Mouse (Mus musculus): Measurements from ENCODE around the gene Ubtd2. TPM values are rescaled to one million over a fixed set of nuclear protein-coding genes. Genes with fewer than 3 reads are reported as not detected.
A peak's percentile ranks its signal among the peaks of the same experiment; 100 is the strongest.

Gene Ubtd2
- polyA plus RNA-seq, 1 experiment from 2014 or later = 28.8 TPM

GRCm38 (mm10) chr11:32445135-32445534 is 10.0 kb upstream of the Ubtd2 start:
- H3K27me3 ChIP-seq (ENCODE audit: insufficient read depth, low read length) = no peaks in the 10 kb centered on the region
- H3K36me3 ChIP-seq (ENCODE audit: insufficient read depth, low read length) = no peaks in the 10 kb centered on the region
- no peak overlapping the region for H3K4me2 ChIP-seq (ENCODE audit: low read length)
- no peak overlapping the region for H3K4me3 ChIP-seq (replicated peaks; ENCODE audit: low read depth, low read length)
- DNase-seq (ENCODE audit: low spot score) (no peak), ATAC-seq (replicated peaks; ENCODE audit: low FRiP score, low read depth) (no peak)
- no peaks in the 10 kb centered on the region for H3K4me1 ChIP-seq (replicated peaks; ENCODE audit: insufficient read depth, low read length)
- TF ChIP-seq CTCF (IDR thresholded peaks at IDR 0.05; ENCODE audit: low read depth) = no peak
- 0 out of 2 replicates have a peak, but pooled peaks cover 2% of the 10 kb centered on the region for H3K9me3 ChIP-seq (replicated peaks; ENCODE audit: low read length)
- WGBS = 79% methylated on average over 1 of the region's 1 CpGs
- H3K9ac ChIP-seq (ENCODE audit: low read depth, low read length) = no peak overlapping the region
- H3K27ac ChIP-seq = no peak overlapping the region

GRCm38 (mm10) chr11:32445637-32446226 is 9.4 kb upstream of the Ubtd2 start:
- H3K9ac ChIP-seq (ENCODE audit: low read depth, low read length) = no peak overlapping the region

GRCm38 (mm10) chr11:32450216-32450615 is 5.0 kb upstream of the Ubtd2 start:
- ATAC-seq (replicated peaks; ENCODE audit: low FRiP score, low read depth) (no peak), DNase-seq (ENCODE audit: low spot score) (peak; percentile 88)
- Histone ChIP-seq H3K4me3 (replicated peaks; ENCODE audit: low read depth, low read length) (no peak overlapping the region), H3K9me3 (replicated peaks; ENCODE audit: low read length) (no peaks in the 10 kb centered on the region), H3K4me2 (ENCODE audit: low read length) (no peak overlapping the region), H3K27ac (no peak overlapping the region), H3K27me3 (ENCODE audit: insufficient read depth, low read length) (no peaks in the 10 kb centered on the region), H3K36me3 (ENCODE audit: insufficient read depth, low read length) (no peaks in the 10 kb centered on the region), H3K9ac (ENCODE audit: low read depth, low read length) (no peak overlapping the region), H3K4me1 (replicated peaks; ENCODE audit: insufficient read depth, low read length) (no peaks in the 10 kb centered on the region)
- 6% methylated on average over 1 of the region's 1 CpGs for WGBS
- peak; percentile 84 for TF ChIP-seq CTCF (IDR thresholded peaks at IDR 0.05; ENCODE audit: low read depth)

More at GRCm38 (mm10) chr11:32445637-32446226, 9.4 kb upstream of the Ubtd2 start:
- DNase-seq (ENCODE audit: low spot score) (no peak), ATAC-seq (replicated peaks; ENCODE audit: low FRiP score, low read depth) (no peak)
- 72% methylated on average over 6 of the region's 6 CpGs for whole genome bisulfite sequencing
- H3K27ac ChIP-seq = no peak overlapping the region
- H3K4me2 ChIP-seq (ENCODE audit: low read length) = no peak overlapping the region
- H3K4me3 ChIP-seq (replicated peaks; ENCODE audit: low read depth, low read length) = no peak overlapping the region
- H3K36me3 ChIP-seq (ENCODE audit: insufficient read depth, low read length) = no peaks in the 10 kb centered on the region
- H3K9me3 ChIP-seq (replicated peaks; ENCODE audit: low read length) = no peaks in the 10 kb centered on the region
- H3K27me3 ChIP-seq (ENCODE audit: insufficient read depth, low read length) = no peaks in the 10 kb centered on the region
- TF ChIP-seq CTCF (IDR thresholded peaks at IDR 0.05; ENCODE audit: low read depth) = no peak
- no peaks in the 10 kb centered on the region for H3K4me1 ChIP-seq (replicated peaks; ENCODE audit: insufficient read depth, low read length)

GRCm38 (mm10) chr11:32451306-32451705 is 3.9 kb upstream of the Ubtd2 start:
- Histone ChIP-seq H3K27me3 (ENCODE audit: insufficient read depth, low read length) (no peaks in the 10 kb centered on the region), H3K36me3 (ENCODE audit: insufficient read depth, low read length) (no peaks in the 10 kb centered on the region), H3K4me3 (replicated peaks; ENCODE audit: low read depth, low read length) (no peak overlapping the region), H3K4me2 (ENCODE audit: low read length) (no peak overlapping the region), H3K4me1 (replicated peaks; ENCODE audit: insufficient read depth, low read length) (no peaks in the 10 kb centered on the region), H3K9me3 (replicated peaks; ENCODE audit: low read length) (no peaks in the 10 kb centered on the region), H3K27ac (no peak overlapping the region), H3K9ac (ENCODE audit: low read depth, low read length) (no peak overlapping the region)
- no peak for DNase-seq (ENCODE audit: low spot score)
- TF ChIP-seq CTCF (IDR thresholded peaks at IDR 0.05; ENCODE audit: low read depth) = no peak
- ATAC-seq (replicated peaks; ENCODE audit: low FRiP score, low read depth) = no peak
- WGBS = 93% methylated on average over 6 of the region's 6 CpGs

- Histone ChIP-seq H3K27ac (no peak overlapping the region), H3K9ac (ENCODE audit: low read depth, low read length) (no peak overlapping the region), H3K27me3 (ENCODE audit: insufficient read depth, low read length) (no peaks in the 10 kb centered on the region), H3K9me3 (replicated peaks; ENCODE audit: low read length) (no peaks in the 10 kb centered on the region), H3K36me3 (ENCODE audit: insufficient read depth, low read length) (no peaks in the 10 kb centered on the region), H3K4me3 (replicated peaks; ENCODE audit: low read depth, low read length) (no peak overlapping the region), H3K4me2 (ENCODE audit: low read length) (no peak overlapping the region), H3K4me1 (replicated peaks; ENCODE audit: insufficient read depth, low read length) (0 out of 2 replicates have a peak, but pooled peaks cover 3% of the 10 kb centered on the region)
- TF ChIP-seq CTCF (IDR thresholded peaks at IDR 0.05; ENCODE audit: low read depth) = no peak
- ATAC-seq (replicated peaks; ENCODE audit: low FRiP score, low read depth) (no peak), DNase-seq (ENCODE audit: low spot score) (no peak)
- 89% methylated on average over 4 of the region's 4 CpGs for WGBS
Measured at GRCm38 (mm10) chr11:32452745-32453144, 2.4 kb upstream of the Ubtd2 start.

- no peak for TF ChIP-seq CTCF (IDR thresholded peaks at IDR 0.05; ENCODE audit: low read depth)
- no peak overlapping the region for H3K9ac ChIP-seq (ENCODE audit: low read depth, low read length)
- no peaks in the 10 kb centered on the region for H3K36me3 ChIP-seq (ENCODE audit: insufficient read depth, low read length)
- H3K9me3 ChIP-seq (replicated peaks; ENCODE audit: low read length) = no peaks in the 10 kb centered on the region
- DNase-seq (ENCODE audit: low spot score) = peak; percentile 38
- no peak overlapping the region for H3K4me2 ChIP-seq (ENCODE audit: low read length)
- H3K4me1 ChIP-seq (replicated peaks; ENCODE audit: insufficient read depth, low read length) = 0 out of 2 replicates have a peak, but pooled peaks cover 3% of the 10 kb centered on the region
- no peak for ATAC-seq (replicated peaks; ENCODE audit: low FRiP score, low read depth)
- peak overlapping the region; percentile 60 for H3K27ac ChIP-seq
- H3K27me3 ChIP-seq (ENCODE audit: insufficient read depth, low read length) = no peaks in the 10 kb centered on the region
- 53% methylated on average over 8 of the region's 8 CpGs for WGBS
- H3K4me3 ChIP-seq (replicated peaks; ENCODE audit: low read depth, low read length) = no peak overlapping the region
Measured at GRCm38 (mm10) chr11:32453353-32453915, 1.7 kb upstream of the Ubtd2 start.
